Mouse (Mus musculus) midbrain, embryonic 15.5 days (tissue): Measurements from ENCODE around the gene Lrrn1. TPM values are rescaled to one million over a fixed set of nuclear protein-coding genes. Genes with fewer than 3 reads are reported as not detected.

ENCODE experiments used
- ATAC-seq: fragments of 200-750 bp; cut with Nextera tagmentation; replicated peaks from 2 replicates; pipeline ENCODE4 v1.8.0; 2017; ENCODE audit warnings: moderate TSS enrichment
- H3K27ac ChIP-seq: fragments of 300-500 bp; sonication (generic); 2 replicates; pipeline ENCODE4 v1.5.1; 2015; ENCODE audit warnings: mild to moderate bottlenecking, inconsistent platforms
- H3K27me3 ChIP-seq: fragments of 300-500 bp; sonication (generic); replicated peaks from 2 replicates; pipeline ENCODE4 v1.6.1; 2015; ENCODE audit warnings: inconsistent platforms
- H3K36me3 ChIP-seq: fragments of 300-500 bp; sonication (generic); replicated peaks from 2 replicates; pipeline ENCODE4 v1.6.1; 2015; ENCODE audit warnings: inconsistent platforms
- H3K4me1 ChIP-seq: fragments of 300-500 bp; sonication (generic); 2 replicates; pipeline ENCODE4 v1.6.1; 2015; ENCODE audit warnings: inconsistent platforms
- H3K4me2 ChIP-seq: fragments of 300-500 bp; sonication (generic); 2 replicates; pipeline ENCODE4 v1.6.1; 2015; ENCODE audit warnings: inconsistent platforms, mild to moderate bottlenecking, moderate library complexity
- H3K4me3 ChIP-seq: fragments of 300-500 bp; sonication (generic); 2 replicates; pipeline ENCODE4 v1.5.1; 2015; ENCODE audit warnings: mild to moderate bottlenecking, inconsistent platforms
- H3K9ac ChIP-seq: fragments of 300-500 bp; sonication (generic); 2 replicates; pipeline ENCODE4 v1.6.1; 2015; ENCODE audit warnings: mild to moderate bottlenecking, inconsistent platforms
- H3K9me3 ChIP-seq: fragments of 300-500 bp; sonication (generic); 2 replicates; pipeline ENCODE4 v1.6.1; 2016; ENCODE audit warnings: inconsistent platforms
- WGBS: fragments of 180-500 bp; shearing (Covaris S2); methylation state at CpG from one replicate; pipeline ENCODE4 v1.1.7; 2015; ENCODE audit warnings: mixed read lengths; 5-methylcytosine and 5-hydroxymethylcytosine counted together
- polyA plus RNA-seq: library from polyadenylated mRNA; unstranded; fragments of >200 nt; fragmentation: Nextera tagmentation; extraction: Ambion mirVana; gene quantifications from 2 replicates; pipeline ENCODE4 v1.2.1, GENCODE M21; 2015

Lrrn1 gene
- 58.2 and 58.4 TPM in 2 replicates for polyA plus RNA-seq

GRCm38 (mm10) chr6:107528877-107529864 lies at the start of gene Lrrn1:
Gene Lrrn1, plus strand, starts transcription at chr6:107529768.
- H3K36me3 ChIP-seq, result no peaks in the 10 kb centered on the region
- H3K9me3 ChIP-seq, result no peaks in the 10 kb centered on the region
- ATAC-seq, result peak; percentile 96
- 3% methylated on average over 39 of the region's 43 CpGs for WGBS
- peak within 1 kb of the TSS; percentile 88 for H3K4me3 ChIP-seq
- peak within 1 kb of the TSS; percentile 93 for H3K9ac ChIP-seq
- peaks cover 22% of the 10 kb centered on the region for H3K4me1 ChIP-seq
- peak within 1 kb of the TSS; percentile 79 for H3K4me2 ChIP-seq
- peak within 1 kb of the TSS; percentile 94 for H3K27ac ChIP-seq
- no peaks in the 10 kb centered on the region for H3K27me3 ChIP-seq

- ATAC-seq, result no peak
- Histone ChIP-seq H3K36me3 (no peaks in the 10 kb centered on the region), H3K27ac (no peak overlapping the region), H3K4me3 (no peak overlapping the region), H3K9ac (no peak overlapping the region), H3K4me1 (no peaks in the 10 kb centered on the region), H3K9me3 (no peaks in the 10 kb centered on the region), H3K4me2 (no peak overlapping the region), H3K27me3 (no peaks in the 10 kb centered on the region)
- 45% methylated on average over 1 of the region's 1 CpGs for WGBS
These were observed 35.1 kb upstream of the Lrrn1 start for GRCm38 (mm10) chr6:107494491-107494890.

- H3K4me1 ChIP-seq, result no peaks in the 10 kb centered on the region
- no peak overlapping the region for H3K9ac ChIP-seq
- H3K4me3 ChIP-seq, result no peak overlapping the region
- WGBS, result 22% methylated on average over 1 of the region's 1 CpGs
- H3K27ac ChIP-seq, result no peak overlapping the region
- no peaks in the 10 kb centered on the region for H3K36me3 ChIP-seq
- no peak overlapping the region for H3K4me2 ChIP-seq
- no peak for ATAC-seq
- no peaks in the 10 kb centered on the region for H3K27me3 ChIP-seq
- H3K9me3 ChIP-seq, result no peaks in the 10 kb centered on the region
These were observed 33.7 kb upstream of the Lrrn1 start for GRCm38 (mm10) chr6:107495830-107496229.

DNA sequence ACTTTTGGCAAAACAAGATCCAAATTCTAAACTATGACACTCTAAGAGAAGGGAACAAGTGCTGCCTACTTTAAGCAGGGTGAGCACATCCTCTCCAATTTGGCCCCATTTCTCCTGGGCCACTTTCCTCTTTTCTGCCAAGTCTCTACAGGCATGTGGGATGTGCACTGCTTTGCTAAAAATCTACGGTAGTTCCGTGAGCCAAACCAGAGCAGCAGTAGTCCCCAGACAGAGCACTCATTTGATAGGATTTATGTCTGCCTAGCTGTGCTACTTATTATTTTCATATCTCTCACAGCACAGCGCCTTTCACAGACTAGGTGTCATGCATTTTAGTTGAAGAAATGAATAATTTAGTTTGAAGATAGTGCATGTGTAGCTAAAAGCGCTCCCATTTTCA lies 15.9 kb upstream of the Lrrn1 start:
- Histone ChIP-seq H3K36me3 (no peaks in the 10 kb centered on the region), H3K4me2 (no peak overlapping the region), H3K4me1 (no peaks in the 10 kb centered on the region), H3K9ac (no peak overlapping the region), H3K4me3 (no peak overlapping the region), H3K27ac (no peak overlapping the region), H3K9me3 (no peaks in the 10 kb centered on the region), H3K27me3 (no peaks in the 10 kb centered on the region)
- ATAC-seq, result peak; percentile 54; the same call in 1 of the 2 replicates
- 67% methylated on average over 4 of the region's 4 CpGs for WGBS

DNA sequence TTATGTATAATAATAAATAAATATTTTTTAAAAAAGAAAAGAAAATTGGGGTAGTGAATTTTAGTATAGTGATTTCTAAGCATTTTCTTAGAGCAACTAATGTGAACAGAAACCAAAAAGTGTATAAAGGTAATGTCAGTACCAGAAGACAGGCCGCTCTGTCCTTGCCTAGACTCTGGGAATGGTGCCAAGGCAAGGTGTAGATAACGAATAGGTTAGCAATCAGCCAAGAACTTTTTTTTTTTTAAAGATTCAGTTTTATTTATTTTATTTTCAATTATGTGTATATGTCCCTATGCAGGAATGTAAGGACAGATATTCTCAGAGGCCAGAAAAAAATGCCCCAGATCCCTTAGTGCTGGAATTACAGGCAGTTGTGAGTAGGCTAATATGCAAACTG lies 5.6 kb upstream of the Lrrn1 start:
- Histone ChIP-seq H3K4me3 (no peak overlapping the region), H3K4me2 (no peak overlapping the region), H3K27ac (no peak overlapping the region), H3K4me1 (peaks cover under 1% of the 10 kb centered on the region; the same call in 1 of the 2 replicates), H3K36me3 (no peaks in the 10 kb centered on the region), H3K9ac (no peak overlapping the region), H3K27me3 (no peaks in the 10 kb centered on the region), H3K9me3 (no peaks in the 10 kb centered on the region)
- no peak for ATAC-seq
- 88% methylated on average over 2 of the region's 2 CpGs for WGBS

DNA sequence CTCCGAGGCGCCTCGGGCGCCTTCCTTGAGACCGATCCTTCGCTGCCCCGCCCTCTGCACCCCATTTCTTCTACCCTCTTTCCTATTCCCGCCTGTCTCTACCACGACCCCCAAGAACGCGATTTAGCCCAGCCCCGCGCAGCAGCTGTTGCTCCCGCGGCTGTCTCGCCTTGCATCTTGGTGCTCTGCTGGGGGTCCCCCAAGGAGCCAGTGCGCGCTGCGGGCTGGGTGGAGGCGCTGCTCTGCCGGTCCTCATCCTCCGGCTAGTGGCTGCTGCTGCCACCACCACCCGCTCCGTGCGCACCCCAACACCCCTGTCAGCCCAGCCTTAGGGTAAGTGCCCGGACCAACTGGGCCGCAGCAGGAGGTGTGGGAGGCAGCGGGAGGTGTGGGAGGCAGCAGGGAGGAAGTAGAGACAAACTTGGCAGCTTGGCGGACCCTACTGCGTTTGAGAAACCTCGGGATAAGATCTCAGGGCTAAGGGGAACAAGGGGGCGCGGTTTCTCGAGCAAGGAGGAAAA lies 403 bp downstream of the Lrrn1 start:
- Histone ChIP-seq H3K27me3 (no peaks in the 10 kb centered on the region), H3K27ac (peak overlapping the region; percentile 94), H3K4me2 (peak overlapping the region; percentile 79), H3K36me3 (no peaks in the 10 kb centered on the region), H3K9me3 (no peaks in the 10 kb centered on the region), H3K4me3 (peak overlapping the region; percentile 88), H3K9ac (peak overlapping the region; percentile 93), H3K4me1 (peaks cover 30% of the 10 kb centered on the region)
- peak; percentile 86 for ATAC-seq
- under 1% methylated on average over 34 of the region's 34 CpGs for WGBS

- H3K4me2 ChIP-seq, result peak overlapping the region; percentile 79
- H3K36me3 ChIP-seq, result no peaks in the 10 kb centered on the region
- ATAC-seq, result peak; percentile 20; the same call in 1 of the 2 replicates
- no peaks in the 10 kb centered on the region for H3K27me3 ChIP-seq
- H3K4me1 ChIP-seq, result peaks cover 34% of the 10 kb centered on the region
- 1% methylated on average over 15 of the region's 15 CpGs for WGBS
- H3K4me3 ChIP-seq, result peak overlapping the region; percentile 88
- H3K9me3 ChIP-seq, result no peaks in the 10 kb centered on the region
- H3K9ac ChIP-seq, result peak overlapping the region; percentile 93
- peak overlapping the region; percentile 94 for H3K27ac ChIP-seq
These were observed 1.2 kb downstream of the Lrrn1 start for GRCm38 (mm10) chr6:107530621-107531285.

DNA sequence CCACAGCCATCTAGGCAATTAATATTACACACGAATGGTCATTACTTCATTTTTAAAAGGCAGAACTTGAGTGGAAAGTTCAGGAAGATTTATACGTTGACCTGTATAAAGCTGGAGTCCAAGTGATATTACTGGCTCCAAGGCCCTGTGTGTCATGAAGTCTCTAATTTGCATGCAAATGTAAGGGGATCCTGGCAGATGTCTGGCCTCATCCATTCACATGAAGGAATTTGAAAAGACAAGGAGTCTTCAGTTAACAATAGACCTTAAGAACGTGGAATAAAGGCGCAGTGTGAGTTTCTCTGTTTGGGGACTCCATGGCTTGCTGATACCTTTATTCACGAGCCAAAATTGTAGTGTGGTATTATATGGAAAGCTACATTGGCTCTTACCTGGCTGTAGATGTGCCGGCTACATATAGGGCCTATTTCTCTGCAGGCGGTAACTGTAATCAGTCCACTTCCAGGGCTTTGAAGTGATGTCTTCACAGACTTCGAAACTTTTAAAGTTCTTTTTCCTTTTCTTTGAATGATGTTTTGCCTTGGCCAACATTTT lies 2.0 kb downstream of the Lrrn1 start:
- H3K27ac ChIP-seq, result peak overlapping the region; percentile 94; the same call in 1 of the 2 replicates
- ATAC-seq, result no peak
- no peaks in the 10 kb centered on the region for H3K36me3 ChIP-seq
- 12% methylated on average over 8 of the region's 8 CpGs for WGBS
- peaks cover 36% of the 10 kb centered on the region for H3K4me1 ChIP-seq
- peak overlapping the region; percentile 88 for H3K4me3 ChIP-seq
- H3K9me3 ChIP-seq, result no peaks in the 10 kb centered on the region
- peak overlapping the region; percentile 93 for H3K9ac ChIP-seq
- peak overlapping the region; percentile 79 for H3K4me2 ChIP-seq
- no peaks in the 10 kb centered on the region for H3K27me3 ChIP-seq

DNA sequence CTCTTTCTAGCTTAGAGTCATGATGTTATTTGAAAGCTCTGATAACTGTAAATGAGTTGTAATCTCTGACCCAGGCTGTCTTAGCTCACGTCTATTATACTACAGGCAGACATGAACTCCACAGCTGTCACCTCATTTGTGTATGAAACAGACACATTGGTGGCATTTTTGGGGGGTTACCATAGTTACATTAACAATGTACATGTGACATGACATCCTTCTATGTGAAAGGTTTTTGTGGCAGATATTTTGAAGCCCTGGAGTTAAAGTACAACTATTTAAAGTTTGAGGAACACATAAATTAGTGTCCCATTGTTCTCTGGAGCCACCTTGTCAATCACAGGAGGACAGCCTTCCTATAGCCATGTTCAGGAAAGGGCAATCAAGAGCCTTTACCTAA lies 5.0 kb downstream of the Lrrn1 start:
- ATAC-seq, result no peak
- H3K27me3 ChIP-seq, result no peaks in the 10 kb centered on the region
- H3K9ac ChIP-seq, result no peak overlapping the region
- H3K4me2 ChIP-seq, result peak overlapping the region; percentile 21; the same call in 1 of the 2 replicates
- peaks cover 34% of the 10 kb centered on the region for H3K4me1 ChIP-seq
- H3K9me3 ChIP-seq, result no peaks in the 10 kb centered on the region
- no peaks in the 10 kb centered on the region for H3K36me3 ChIP-seq
- no peak overlapping the region for H3K4me3 ChIP-seq
- H3K27ac ChIP-seq, result no peak overlapping the region
- 8% methylated on average over 1 of the region's 1 CpGs for WGBS

GRCm38 (mm10) chr6:107536631-107537030 lies 7.1 kb downstream of the Lrrn1 start:
- H3K4me3 ChIP-seq, result no peak overlapping the region
- H3K9me3 ChIP-seq, result no peaks in the 10 kb centered on the region
- H3K4me1 ChIP-seq, result peaks cover 32% of the 10 kb centered on the region
- 87% methylated on average over 4 of the region's 4 CpGs for WGBS
- no peak overlapping the region for H3K4me2 ChIP-seq
- no peak overlapping the region for H3K27ac ChIP-seq
- no peaks in the 10 kb centered on the region for H3K36me3 ChIP-seq
- H3K27me3 ChIP-seq, result no peaks in the 10 kb centered on the region
- no peak for ATAC-seq
- no peak overlapping the region for H3K9ac ChIP-seq

- no peak for ATAC-seq
- H3K4me2 ChIP-seq, result no peak overlapping the region
- no peak overlapping the region for H3K27ac ChIP-seq
- no peaks in the 10 kb centered on the region for H3K27me3 ChIP-seq
- WGBS, result 89% methylated on average over 11 of the region's 11 CpGs
- no peaks in the 10 kb centered on the region for H3K36me3 ChIP-seq
- no peak overlapping the region for H3K4me3 ChIP-seq
- no peaks in the 10 kb centered on the region for H3K9me3 ChIP-seq
- H3K9ac ChIP-seq, result no peak overlapping the region
- H3K4me1 ChIP-seq, result 0 out of 2 replicates have a peak, but pooled peaks cover 3% of the 10 kb centered on the region
These were observed 11.7 kb downstream of the Lrrn1 start for GRCm38 (mm10) chr6:107541222-107541621.

DNA sequence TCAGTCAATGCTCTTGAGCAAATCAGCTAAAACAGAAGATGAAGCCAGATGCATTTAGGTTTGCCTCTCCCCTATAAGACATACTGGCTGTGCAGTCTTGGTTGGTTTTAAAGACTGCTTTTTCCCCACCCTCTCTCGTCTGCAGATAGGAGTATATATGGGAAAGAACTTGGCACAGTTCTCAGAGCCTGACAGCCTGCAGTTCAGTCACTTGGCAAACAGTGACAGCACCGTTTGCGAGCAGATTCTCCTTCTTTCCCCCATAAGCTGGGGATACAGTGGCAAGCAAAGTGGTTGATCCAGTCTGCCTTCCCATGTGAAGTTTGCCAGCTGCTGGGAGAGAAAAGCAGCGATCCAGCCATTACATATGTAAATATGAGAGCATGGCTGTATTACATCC lies 12.3 kb downstream of the Lrrn1 start:
- H3K27ac ChIP-seq, result no peak overlapping the region
- no peak for ATAC-seq
- 82% methylated on average over 4 of the region's 4 CpGs for WGBS

More for the DNA sequence above, 12.3 kb downstream of the Lrrn1 start:
- Histone ChIP-seq H3K9ac (no peak overlapping the region), H3K9me3 (no peaks in the 10 kb centered on the region), H3K36me3 (no peaks in the 10 kb centered on the region), H3K27me3 (no peaks in the 10 kb centered on the region), H3K4me1 (no peaks in the 10 kb centered on the region), H3K4me2 (no peak overlapping the region), H3K4me3 (no peak overlapping the region)
